Comparison of ENCODE assay signal across 38 mouse cellular contexts in genomic region chr11:109410197-109410980, GRCm38 (mm10). TPM values are rescaled to one million over a fixed set of nuclear protein-coding genes. Genes with fewer than 3 reads are reported as not detected.
"Had no signal": no experiment of that assay in that cellular context is flagged by ENCODE, and none has a peak within 500 bp of the region (broad histone marks: within the 10 kb centered on the region; RNA-seq: fewer than 3 reads in every experiment).

No protein-coding gene starts in this region.

- H3K36me3 ChIP-seq: heart, embryonic 13.5 days; heart, embryonic 15.5 days; hindbrain, embryonic 13.5 days; hindbrain, embryonic 15.5 days; intestine, embryonic 15.5 days; limb, embryonic 13.5 days; limb, embryonic 15.5 days; liver, embryonic 12.5 days had no signal

- H3K9me3 ChIP-seq: heart, embryonic 15.5 days; hindbrain, embryonic 13.5 days; hindbrain, embryonic 15.5 days; intestine, embryonic 15.5 days; limb, embryonic 15.5 days; liver, embryonic 12.5 days had no signal

- ATAC-seq: hindbrain, postnatal 0 days; intestine, embryonic 15.5 days; liver, embryonic 12.5 days had no signal

- H3K27me3 ChIP-seq: heart, embryonic 13.5 days; heart, embryonic 15.5 days; hindbrain, embryonic 13.5 days; hindbrain, embryonic 15.5 days; intestine, embryonic 15.5 days; limb, embryonic 13.5 days; limb, embryonic 15.5 days had no signal

- DNase-seq: gastrocnemius, postnatal 14 days; gastrocnemius, postnatal 36 days; heart, adult 11 months; heart, adult 2 months; heart, postnatal 14 days; heart, postnatal 36 days; kidney, adult 18-20 months; kidney, adult 8-10 months; kidney, postnatal 10 days; kidney, postnatal 25 days; kidney, postnatal 4 days; left cerebral cortex, postnatal 4 days had no signal

- H3K4me3 ChIP-seq: heart, adult 2 months; heart, embryonic 13.5 days; heart, embryonic 15.5 days; hindbrain, embryonic 13.5 days; hindbrain, embryonic 15.5 days; intestine, embryonic 15.5 days; layer of hippocampus, adult 2 months; left cerebral cortex, adult 2 months; limb, embryonic 13.5 days; limb, embryonic 15.5 days; liver, embryonic 12.5 days had no signal

- H3K9ac ChIP-seq: heart, embryonic 13.5 days; heart, embryonic 15.5 days; hindbrain, embryonic 13.5 days; hindbrain, embryonic 15.5 days; intestine, embryonic 15.5 days; limb, embryonic 13.5 days; limb, embryonic 15.5 days; liver, embryonic 12.5 days; liver, embryonic 14.5 days had no signal

- H3K4me1 ChIP-seq: heart, embryonic 13.5 days; heart, embryonic 15.5 days; hindbrain, embryonic 13.5 days; hindbrain, embryonic 15.5 days; intestine, embryonic 15.5 days; limb, embryonic 13.5 days; limb, embryonic 15.5 days; liver, embryonic 12.5 days had no signal

- H3K27ac ChIP-seq: heart, adult 2 months; heart, embryonic 13.5 days; heart, embryonic 15.5 days; hindbrain, embryonic 13.5 days; hindbrain, embryonic 15.5 days; hindbrain, postnatal 0 days; intestine, embryonic 15.5 days; layer of hippocampus, adult 2 months; left cerebral cortex, adult 2 months; limb, embryonic 13.5 days; limb, embryonic 15.5 days; liver, embryonic 12.5 days; liver, embryonic 14.5 days had no signal

- H3K4me2 ChIP-seq: heart, embryonic 11.5 days; heart, embryonic 13.5 days; heart, embryonic 15.5 days; hindbrain, embryonic 13.5 days; hindbrain, embryonic 15.5 days; intestine, embryonic 15.5 days; limb, embryonic 13.5 days; limb, embryonic 15.5 days; liver, embryonic 12.5 days had no signal

RNA-seq across cellular contexts. Expression of gene 9930022D16Rik, which starts 3.3 kb away (rescaled TPM):
- total RNA-seq: gastrocnemius, adult 18-20 months; gastrocnemius, adult 8-10 months; gastrocnemius, postnatal 14 days; gastrocnemius, postnatal 36 days; heart, adult 2 months; heart, postnatal 14 days; heart, postnatal 36 days; hindbrain, postnatal 0 days; layer of hippocampus, adult 2 months; layer of hippocampus, postnatal 10 days; layer of hippocampus, postnatal 25 days; left cerebral cortex, adult 2 months; left cerebral cortex, postnatal 14 days; left cerebral cortex, postnatal 4 days; liver, adult 2 months had no signal
- polyA plus RNA-seq: gonadal fat pad, adult 2 months; heart, adult 2 months; heart, embryonic 13.5 days; heart, embryonic 15.5 days; heart, postnatal 0 days; hindbrain, embryonic 11.5 days; hindbrain, embryonic 13.5 days; hindbrain, embryonic 15.5 days; hindbrain, postnatal 0 days; intestine, embryonic 15.5 days; kidney, embryonic 14.5 days; kidney, embryonic 16.5 days; limb, embryonic 11.5 days; limb, embryonic 13.5 days; limb, embryonic 15.5 days; liver, adult 2 months; liver, embryonic 12.5 days; liver, embryonic 14.5 days; liver, embryonic 16.5 days had no signal
